Mouse (Mus musculus) embryonic facial prominence, embryonic 15.5 days (tissue): ENCODE measurements at regions not wholly inside any gene's neighbourhood (a gene's known extent, or its start where the extent isn't known, plus 50 kb on each side); places are given as distances from the start of the nearest gene placed in this dataset.

ENCODE experiments used
- ATAC-seq: fragments of 200-750 bp; cut with Nextera tagmentation; 2 replicates; pipeline ENCODE4 v1.8.0; 2017; ENCODE audit warnings: low read depth, moderate TSS enrichment; ENCODE audit not compliant: insufficient number of reproducible peaks, low FRiP score, low TSS enrichment
- H3K27ac ChIP-seq: fragments of 300-500 bp; sonication (generic); replicated peaks from 2 replicates; pipeline ENCODE4 v1.5.1; 2015; ENCODE audit warnings: mild to moderate bottlenecking, inconsistent platforms
- H3K27me3 ChIP-seq: fragments of 300-500 bp; sonication (generic); 2 replicates; pipeline ENCODE4 v1.6.1; 2015; ENCODE audit warnings: inconsistent platforms
- H3K36me3 ChIP-seq: fragments of 300-500 bp; sonication (generic); 2 replicates; pipeline ENCODE4 v1.6.1; 2015; ENCODE audit warnings: mild to moderate bottlenecking, inconsistent platforms
- H3K4me1 ChIP-seq: fragments of 300-500 bp; sonication (generic); 2 replicates; pipeline ENCODE4 v1.6.1; 2015; ENCODE audit warnings: inconsistent platforms
- H3K4me2 ChIP-seq: fragments of 300-500 bp; sonication (generic); replicated peaks from 2 replicates; pipeline ENCODE4 v1.6.1; 2015; ENCODE audit warnings: mild to moderate bottlenecking, inconsistent platforms
- H3K4me3 ChIP-seq: fragments of 300-500 bp; sonication (generic); replicated peaks from 2 replicates; pipeline ENCODE4 v1.5.1; 2015; ENCODE audit warnings: mild to moderate bottlenecking, inconsistent platforms
- H3K9ac ChIP-seq: fragments of 300-500 bp; sonication (generic); 2 replicates; pipeline ENCODE4 v1.6.1; 2015; ENCODE audit warnings: inconsistent platforms
- H3K9me3 ChIP-seq: fragments of 300-500 bp; sonication (generic); replicated peaks from 2 replicates; pipeline ENCODE4 v1.6.1; 2016; ENCODE audit warnings: inconsistent platforms
- WGBS: fragments of 180-500 bp; shearing (Covaris S2); methylation state at CpG from one replicate; pipeline ENCODE4 v1.1.7; 2015; 5-methylcytosine and 5-hydroxymethylcytosine counted together

DNA sequence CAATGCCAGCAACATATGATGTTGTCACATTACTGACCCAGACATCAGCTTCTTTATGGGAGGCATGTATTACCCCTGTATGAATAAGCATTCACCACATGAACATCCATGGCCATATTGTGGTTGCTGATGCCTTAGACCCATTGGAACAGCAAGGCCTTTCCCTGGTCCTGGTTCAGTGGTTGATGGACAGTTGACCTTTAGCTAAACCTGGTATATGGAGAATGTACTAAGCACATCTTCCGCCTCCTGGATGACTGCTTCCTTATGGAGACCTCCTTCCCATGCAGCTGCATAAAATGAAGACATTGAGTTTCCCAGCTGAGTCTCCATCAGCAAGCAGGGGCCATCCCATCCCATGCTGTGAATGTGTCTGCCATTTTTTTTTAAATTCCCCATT, 61.9 kb upstream of the Cwc22 start:
- Histone ChIP-seq H3K9ac (no peak overlapping the region), H3K4me1 (no peaks in the 10 kb centered on the region), H3K9me3 (no peaks in the 10 kb centered on the region), H3K27me3 (no peaks in the 10 kb centered on the region), H3K4me3 (no peak overlapping the region), H3K27ac (no peak overlapping the region), H3K36me3 (no peaks in the 10 kb centered on the region), H3K4me2 (no peak overlapping the region)
- no peak for ATAC-seq
- WGBS = 97% methylated on average over 1 of the region's 1 CpGs

DNA sequence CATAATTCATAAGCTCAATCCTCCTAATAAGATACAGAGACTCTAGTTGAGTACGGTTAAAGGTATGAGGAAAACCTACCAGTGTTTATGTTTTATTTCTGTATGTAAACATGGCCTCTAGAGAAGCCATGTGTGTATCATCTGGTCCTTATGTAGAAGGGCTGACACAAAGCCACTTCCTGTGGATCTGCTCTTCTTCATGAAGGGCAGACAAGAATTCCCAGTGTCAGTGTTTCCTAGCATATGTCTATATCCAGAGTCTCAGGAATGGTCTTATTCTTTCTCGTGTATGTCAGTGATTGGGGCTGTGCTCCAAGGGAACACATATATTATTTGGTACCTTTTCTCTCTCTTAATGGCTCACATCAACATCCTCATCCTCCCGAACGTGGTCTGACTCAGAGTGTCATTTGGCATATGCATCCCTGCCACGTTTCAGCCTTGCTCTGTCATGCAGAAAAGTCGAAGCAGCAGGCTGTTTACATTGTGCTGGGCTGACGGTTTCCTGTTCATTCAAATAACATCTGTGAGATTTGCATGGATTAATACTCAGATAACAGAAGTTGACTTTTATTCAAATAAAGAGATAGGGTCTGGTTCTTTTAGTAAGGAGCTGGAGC, 59.3 kb upstream of the Cwc22 start:
- H3K9me3 ChIP-seq = no peaks in the 10 kb centered on the region
- H3K27ac ChIP-seq = no peak overlapping the region
- H3K4me3 ChIP-seq = no peak overlapping the region
- 33% methylated on average over 7 of the region's 7 CpGs for WGBS
- no peak for ATAC-seq
- H3K9ac ChIP-seq = no peak overlapping the region
- H3K27me3 ChIP-seq = no peaks in the 10 kb centered on the region
- no peaks in the 10 kb centered on the region for H3K36me3 ChIP-seq
- no peaks in the 10 kb centered on the region for H3K4me1 ChIP-seq
- no peak overlapping the region for H3K4me2 ChIP-seq

DNA sequence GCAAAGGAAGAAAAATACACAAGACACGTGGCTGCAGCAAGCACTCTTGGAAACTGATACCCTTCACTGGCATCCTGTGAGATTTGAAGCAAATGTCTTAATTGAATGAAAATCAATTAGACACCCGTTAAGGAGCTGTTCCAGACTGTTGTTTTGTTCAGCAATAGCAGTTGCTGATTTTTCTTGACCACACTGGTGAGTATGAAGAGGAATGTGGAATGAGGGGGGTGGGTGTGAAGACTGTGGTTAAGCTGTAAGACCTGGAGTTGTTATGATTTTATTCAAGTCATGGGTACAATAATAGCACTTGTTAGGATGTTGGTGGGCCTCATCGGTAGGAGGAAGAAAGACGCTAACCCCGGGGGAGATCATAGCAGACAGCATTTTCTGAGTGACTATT, 58.3 kb upstream of the Cwc22 start:
- Histone ChIP-seq H3K4me1 (no peaks in the 10 kb centered on the region), H3K27me3 (no peaks in the 10 kb centered on the region), H3K9ac (no peak overlapping the region), H3K36me3 (no peaks in the 10 kb centered on the region), H3K9me3 (no peaks in the 10 kb centered on the region), H3K4me2 (no peak overlapping the region), H3K27ac (no peak overlapping the region), H3K4me3 (no peak overlapping the region)
- no peak for ATAC-seq
- 51% methylated on average over 5 of the region's 5 CpGs for WGBS
